Mouse (Mus musculus) c-Kit-negative CD71-positive TER-119-positive erythroid progenitor cells, embryonic 14.5 days (primary cell): ENCODE measurements around the gene Racgap1.

Source experiments
- DNase-seq: peaks from one replicate; pipeline ENCODE4 v3.0.0-alpha.2; 2013; ENCODE audit warnings: low read depth, low spot score

Racgap1 gene

DNA sequence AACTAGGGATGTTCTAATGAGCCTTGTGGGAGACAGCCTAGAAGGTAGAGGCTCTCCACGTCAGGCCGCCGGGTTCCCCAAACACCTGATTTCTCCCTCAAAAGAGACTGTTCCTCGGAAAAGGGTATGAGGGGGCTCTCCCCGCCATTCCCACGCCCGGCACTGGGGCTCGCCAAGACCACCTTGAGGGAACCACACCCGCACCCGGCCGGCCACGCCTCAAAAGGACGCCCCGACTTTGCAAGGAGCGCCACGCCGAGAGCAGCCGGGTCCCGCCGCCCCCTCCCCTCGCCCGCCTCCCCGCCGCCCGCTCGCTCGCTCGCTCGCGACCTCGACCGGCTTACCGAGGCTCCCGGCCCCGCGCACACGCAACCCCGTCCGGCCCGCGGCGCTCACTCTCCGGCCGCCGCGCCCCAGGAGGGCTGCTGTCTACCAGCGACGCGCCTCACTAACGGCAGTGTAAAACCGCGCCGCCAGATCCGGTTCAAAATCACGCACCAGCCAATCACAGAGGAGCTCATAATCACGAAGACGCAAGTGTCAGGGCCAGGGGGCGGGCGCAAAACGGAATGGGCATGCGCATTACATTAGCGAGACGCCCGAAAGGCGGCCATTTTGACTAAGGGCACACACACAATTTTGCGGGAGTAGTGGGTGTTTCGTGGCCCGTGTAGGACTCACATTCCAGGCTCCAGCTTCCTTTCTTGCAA is at the start of gene Racgap1:
Racgap1 (minus strand) TSS at position 494 of the 710 bp plus-strand sequence.
- DNase-seq: peak; percentile 98

DNA sequence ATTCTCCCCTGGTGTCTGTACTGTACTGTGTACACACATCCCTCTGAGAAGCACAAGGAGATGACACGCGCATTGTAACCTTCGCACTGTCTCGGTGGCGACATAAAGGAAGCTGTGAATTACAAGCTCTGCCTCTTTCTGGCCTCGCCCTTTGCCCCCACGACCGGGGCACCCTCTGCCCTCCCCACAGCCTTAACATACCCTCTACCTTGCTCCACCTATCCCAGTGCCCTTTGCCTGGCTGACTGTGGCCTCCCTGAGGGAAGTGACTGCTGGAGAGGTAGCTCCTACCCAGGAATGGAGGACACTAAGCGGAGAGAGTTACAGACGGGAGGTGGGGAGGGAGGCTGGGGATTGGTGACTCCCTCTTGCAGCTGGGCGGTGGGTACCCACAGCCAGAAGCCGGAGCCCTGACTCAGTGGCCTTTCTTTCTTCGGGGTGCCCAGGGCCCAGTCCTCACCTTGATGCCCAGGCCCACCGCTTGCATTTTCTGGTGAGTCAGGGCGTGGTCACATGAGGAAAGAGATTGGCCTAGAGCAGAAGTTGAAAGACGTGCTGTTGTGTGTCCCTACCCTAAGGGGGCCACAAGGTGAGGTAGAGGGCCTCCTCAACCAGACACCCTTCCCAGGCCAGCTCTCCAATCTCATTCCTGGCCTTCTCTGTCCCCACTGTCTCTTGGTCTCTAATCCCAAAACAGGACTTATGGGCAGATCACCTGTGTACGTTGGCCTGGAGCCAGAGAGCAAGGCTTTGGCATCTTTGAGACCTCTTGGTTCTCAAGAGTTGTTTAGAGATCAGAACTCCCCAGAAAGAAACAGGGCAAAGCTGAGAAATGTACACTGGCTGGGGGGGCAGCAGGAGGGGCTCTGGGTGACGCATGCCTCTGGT is 49.0 kb upstream of the Racgap1 start:
- no peak for DNase-seq

DNA sequence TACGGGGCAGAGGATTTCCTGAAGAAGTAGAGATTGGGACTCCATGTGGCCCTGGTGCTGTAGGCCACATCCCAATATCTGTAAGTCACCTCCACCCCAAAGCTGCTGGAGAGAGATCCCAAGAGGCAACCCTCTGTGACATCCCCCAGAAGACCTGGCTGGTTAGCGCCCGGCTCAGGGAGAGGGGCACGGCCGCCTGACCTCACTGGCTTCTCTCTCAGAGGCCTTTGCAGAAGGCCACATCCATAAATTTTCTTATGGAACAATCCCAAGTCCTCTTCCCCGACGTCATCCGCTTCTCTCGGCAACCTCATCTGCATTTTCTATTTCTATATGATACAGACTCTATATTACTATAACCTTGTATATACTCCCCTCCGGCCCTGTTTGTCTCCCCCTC is 48.3 kb upstream of the Racgap1 start:
- no peak for DNase-seq

DNA sequence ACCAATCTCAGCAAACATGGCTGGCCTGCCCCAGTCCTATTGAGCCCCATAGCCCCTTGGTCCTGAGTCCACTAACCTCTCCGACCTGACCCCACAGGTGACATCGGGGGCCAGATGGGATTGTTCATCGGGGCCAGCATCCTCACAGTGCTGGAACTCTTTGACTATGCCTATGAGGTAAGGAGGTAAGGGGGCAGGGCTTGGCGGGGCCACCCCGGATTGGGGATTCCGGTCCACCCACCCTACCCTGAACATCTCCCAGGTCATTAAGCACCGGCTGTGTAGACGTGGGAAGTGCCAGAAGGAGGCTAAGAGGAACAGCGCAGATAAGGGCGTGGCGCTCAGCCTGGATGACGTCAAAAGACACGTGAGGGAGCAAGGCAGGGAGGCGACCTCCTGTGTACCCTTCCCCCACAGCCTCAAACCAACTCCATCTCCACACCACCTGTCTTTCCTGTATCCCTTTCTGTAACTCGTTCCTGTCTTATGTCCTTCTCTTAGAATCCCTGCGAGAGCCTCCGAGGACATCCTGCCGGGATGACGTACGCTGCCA is 47.2 kb upstream of the Racgap1 start:
- no peak for DNase-seq

DNA sequence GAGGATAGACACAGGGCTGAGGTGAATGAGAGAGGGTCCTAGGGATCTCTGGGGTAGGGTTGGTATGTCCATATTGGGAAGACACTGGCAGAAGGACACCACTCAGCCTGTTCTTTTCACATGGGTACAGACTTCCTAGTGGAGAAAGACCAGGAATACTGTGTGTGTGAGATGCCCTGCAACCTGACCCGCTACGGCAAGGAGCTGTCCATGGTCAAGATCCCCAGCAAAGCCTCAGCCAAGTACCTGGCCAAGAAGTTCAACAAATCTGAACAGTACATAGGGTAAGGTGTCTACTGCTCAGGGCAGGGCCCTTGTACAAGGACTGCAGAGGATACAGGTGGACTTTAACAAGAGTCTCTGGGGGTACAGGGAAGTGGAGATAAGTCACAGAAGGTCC is 45.9 kb upstream of the Racgap1 start:
- no peak for DNase-seq

DNA sequence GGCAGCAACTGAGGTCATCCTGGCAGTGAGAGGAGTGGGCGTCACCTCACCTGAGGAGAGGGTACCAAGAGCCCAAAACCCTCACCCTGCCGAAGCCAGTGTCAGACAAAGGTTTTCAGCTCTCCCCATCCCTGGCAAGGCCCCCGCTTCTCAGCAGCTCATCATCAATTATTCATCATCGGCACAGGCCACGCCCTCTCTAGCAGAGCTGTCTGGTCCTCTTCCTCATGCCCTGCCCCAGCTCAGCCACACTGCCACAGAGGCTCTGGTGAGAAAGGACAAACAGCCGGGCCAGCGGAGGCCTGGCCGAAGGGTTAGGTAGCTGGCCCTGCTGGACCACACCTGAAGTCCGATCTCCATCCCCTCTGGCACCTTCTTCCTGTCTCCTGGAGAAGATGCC is 40.5 kb upstream of the Racgap1 start:
- DNase-seq: no peak

DNA sequence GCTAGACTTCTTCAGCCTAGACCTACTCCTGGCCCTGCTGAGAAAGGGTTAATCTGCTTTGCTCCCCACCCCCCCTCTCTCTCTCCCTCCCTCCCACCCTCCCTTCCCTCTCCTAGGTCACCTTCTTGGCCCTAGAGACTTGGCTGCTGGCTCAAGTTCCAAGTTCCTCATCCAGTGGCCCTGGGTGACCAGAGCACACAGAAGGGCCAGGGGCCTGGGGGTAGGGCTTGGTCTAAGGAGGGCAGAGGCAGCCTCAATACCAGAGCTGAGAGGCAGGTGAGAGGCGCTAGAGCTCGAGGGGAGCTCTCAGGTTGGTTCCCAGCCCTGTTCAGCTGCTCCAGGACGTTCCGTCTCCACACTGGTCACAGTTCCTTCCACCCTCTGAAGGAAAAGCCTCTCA is 39.5 kb upstream of the Racgap1 start:
- no peak for DNase-seq

DNA sequence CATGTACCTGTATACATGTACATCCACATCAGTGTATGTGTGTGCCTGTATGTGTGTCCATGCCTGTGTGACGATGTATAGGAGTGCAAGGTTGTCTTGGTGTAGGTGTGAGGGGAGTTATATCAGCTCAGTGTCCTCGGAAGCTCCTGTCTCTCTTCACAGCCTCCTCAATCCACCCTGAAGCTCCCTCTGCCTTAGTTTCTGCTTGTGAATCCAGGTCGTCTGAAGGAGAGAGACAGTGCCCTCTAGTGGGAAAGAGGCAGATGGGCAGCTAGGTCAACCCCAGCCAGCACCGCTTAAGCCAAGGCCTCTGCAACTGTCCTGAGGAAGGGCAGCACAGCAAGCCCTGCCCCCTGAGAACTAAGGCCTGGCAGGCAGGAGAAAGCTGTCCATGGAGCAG is 37.3 kb upstream of the Racgap1 start:
- no peak for DNase-seq

DNA sequence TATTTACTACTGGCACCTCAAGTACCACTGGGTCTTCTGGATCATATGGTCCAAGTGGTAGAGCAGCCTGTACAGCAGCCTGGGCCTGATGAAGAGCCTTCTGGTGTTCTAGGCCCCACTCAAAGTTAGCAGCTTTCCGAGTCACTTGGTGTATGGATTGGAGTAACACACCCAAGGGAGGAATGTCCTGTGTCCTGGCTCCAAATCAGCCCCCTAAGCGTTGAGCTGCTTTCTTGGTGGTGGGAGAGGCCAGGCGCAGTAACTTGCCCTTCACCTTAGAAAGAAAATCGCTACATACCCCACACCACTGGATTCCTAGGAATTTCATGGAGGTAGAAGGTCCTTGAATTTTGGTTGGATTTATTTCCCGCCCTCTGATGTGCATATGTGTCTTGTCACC is 32.7 kb upstream of the Racgap1 start:
- no peak for DNase-seq

DNA sequence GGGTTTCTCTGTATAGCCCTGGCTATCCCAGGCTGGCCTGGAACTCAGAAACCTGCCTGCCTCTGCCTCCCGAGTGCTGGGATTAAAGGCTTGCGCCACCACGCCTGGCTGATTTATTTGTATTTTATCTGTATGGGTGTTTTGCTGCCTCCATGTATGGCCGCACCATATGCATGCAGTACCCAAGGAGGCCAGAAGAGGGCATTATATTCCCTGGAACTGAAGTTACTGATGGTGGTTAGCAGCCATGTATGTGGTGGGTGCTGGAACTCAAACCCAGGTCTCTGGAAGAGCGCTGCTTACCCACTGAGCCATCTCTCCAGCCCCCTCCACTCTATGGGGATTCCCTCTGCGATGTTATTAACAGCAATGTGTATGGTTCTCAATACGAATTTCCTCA is 31.4 kb upstream of the Racgap1 start:
- peak; percentile 38 for DNase-seq

DNA sequence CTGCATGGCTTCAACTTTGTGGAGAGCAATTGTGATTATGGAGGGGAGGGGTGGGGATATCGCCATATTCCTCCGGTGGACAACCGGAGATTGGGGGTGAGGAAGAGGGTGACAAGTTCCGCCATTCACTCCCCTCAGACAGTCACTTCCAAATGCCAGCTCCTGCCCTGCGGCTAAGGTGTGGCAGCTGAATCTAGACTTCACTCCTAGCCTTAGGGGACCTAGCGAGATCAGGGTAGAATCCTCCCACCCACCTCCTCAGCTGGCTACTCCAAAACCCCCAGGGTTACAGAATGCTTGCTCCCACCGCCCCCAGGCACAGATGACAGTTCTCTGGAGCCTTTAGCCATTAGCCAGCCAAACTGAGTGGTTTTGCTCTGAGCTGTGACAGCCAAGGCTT is 27.6 kb upstream of the Racgap1 start:
- DNase-seq: no peak

DNA sequence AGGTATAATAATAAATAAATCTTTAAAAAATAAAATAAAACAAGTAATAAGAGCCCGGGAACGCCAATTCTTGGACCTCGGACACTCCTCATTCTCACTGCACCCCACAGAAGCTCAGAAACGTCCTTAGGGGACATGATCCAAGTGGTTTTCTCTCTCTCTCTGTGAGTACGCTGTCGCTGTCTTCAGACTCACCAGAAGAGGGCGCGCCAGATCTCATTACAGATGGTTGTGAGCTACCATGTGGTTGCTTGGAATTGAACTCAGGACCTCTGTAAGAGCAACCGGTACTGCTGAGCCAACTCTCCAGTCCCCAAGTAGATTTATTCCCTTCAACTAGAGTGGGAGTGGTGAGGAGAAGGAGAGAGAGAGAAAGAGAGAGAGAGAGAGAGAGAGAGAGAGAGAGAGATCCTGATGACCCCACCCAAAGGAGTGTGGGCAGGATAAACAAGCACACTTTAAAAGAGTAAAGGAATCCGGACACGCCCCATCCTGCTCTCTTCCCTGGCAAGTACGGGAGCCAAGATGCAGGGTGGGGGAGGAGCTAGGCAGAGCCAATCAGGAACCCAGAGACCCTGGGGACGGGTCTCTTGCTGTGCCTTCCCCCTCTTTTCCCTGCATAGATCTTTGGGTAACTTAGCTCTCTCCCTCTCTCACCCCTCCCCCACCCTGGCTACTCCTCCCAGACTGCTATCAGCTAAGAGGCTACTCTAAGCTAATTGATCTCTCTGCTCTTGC is 26.8 kb upstream of the Racgap1 start:
- DNase-seq: no peak

DNA sequence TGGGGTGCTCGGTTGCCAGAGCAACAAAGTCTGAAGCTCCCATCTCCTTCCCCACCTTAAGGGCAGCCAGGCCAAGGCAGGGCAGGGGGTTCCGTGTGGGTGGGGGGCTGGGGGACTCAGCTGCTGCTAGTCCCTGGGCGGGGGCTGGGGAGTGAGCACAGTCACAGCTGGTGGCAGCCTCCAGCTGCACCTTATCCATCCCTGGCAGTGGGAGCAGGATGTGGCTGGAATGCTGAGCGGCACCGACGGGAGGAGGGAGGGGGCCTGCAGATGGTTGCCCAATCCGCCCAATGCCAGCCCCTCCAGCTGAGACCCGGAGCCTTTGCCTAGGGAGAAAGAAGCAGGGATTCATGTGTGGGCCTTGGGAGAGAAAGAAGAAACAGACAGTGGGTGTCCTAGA is 25.6 kb upstream of the Racgap1 start:
- no peak for DNase-seq

DNA sequence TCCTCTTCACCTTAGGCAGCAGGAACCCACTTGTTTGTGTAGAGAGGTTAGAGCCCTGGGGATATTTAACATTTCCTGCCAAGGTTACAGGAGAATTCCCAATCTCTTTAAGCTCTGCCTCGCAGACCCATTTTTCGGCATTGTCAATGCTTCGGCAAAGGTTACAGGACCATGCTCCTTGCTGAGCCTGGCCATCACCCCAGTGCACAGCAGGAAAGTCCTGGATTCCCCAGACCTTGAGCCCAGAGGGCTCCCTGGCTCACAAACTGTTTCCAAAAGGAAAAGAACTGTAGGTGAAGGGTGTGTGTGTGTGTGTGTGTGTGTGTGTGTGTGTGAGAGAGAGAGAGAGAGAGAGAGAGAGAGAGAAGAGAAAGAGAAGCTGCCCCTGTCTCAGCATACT is 23.4 kb upstream of the Racgap1 start:
- no peak for DNase-seq

DNA sequence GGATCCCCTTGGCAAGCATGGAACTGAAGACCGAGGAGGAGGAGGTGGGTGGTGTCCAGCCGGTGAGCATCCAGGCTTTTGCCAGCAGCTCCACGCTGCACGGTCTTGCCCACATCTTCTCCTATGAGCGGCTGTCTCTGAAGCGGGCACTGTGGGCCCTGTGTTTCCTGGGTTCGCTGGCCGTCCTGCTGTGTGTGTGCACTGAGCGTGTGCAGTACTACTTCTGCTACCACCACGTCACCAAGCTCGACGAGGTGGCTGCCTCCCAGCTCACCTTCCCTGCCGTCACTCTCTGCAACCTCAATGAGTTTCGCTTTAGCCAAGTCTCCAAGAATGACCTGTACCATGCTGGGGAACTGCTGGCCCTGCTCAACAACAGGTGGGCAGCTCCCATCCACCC is 20.3 kb upstream of the Racgap1 start:
- no peak for DNase-seq

DNA sequence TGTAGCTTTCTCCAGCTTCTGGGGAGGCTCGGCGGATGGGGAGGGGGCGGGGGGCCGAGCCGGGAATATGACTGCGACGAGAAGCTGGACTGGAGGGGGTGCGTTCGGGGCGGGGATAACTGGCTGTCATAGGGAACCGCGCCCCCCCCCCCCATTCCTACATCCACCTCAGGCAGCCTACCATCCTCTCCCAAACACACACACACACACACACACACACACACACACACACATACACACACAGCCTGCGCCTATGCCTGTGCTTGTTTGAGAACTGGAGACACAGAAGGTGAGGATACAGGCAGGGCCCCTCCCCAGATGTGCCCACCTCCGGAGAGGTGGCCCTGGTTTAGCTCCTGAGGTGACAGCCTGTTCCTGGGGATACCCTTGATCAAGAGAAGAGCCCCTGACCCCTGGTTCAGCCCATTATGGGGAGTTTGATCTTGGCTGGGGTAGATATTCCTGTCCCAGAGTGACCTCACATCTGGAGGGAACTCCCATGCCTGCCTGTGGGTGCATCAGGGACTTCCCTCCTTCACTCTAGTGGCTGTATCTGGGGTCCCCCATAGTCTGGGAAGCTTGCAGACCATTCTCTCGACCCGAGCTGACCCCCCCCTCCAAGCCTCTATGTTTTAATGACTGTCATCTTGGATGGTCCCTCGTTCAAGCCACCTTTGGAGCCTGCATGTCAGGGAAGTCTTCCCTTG is 19.7 kb upstream of the Racgap1 start:
- DNase-seq: no peak

DNA sequence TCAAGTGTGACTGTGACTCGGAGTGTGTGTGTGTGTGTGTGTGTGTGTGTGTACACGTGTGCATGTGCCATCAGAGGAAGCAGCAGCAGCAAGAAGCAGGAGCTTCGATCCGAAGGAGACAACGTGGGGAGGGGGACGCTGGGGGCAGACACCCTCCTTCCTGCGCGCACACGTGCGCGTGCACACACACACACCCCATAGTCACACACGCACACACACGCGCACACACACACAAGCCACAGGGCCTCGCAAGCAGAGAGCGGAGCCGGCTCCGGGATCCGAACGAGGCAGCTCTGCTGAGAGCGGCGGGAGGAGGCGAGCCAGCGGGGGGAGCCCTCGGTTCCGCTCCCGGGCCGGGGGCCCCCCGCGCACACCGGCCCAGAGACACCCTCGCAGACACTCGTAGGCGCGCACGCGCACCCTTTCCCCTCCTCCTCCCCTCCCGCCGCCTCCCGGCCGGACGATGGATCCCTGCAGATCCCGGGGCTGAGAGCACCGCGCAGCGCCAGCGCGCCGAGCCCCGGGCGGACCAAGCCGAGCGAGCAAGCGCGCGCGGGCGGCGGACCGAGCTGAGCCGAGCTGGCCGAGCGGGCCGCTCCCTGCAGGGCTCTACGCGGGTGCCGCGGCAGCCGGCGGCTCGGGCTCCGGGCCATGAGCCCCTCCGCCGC is 18.8 kb upstream of the Racgap1 start, which contains the start of gene Asic1:
Asic1 (plus strand) TSS at position 215 of the 668 bp plus-strand sequence.
- no peak for DNase-seq

DNA sequence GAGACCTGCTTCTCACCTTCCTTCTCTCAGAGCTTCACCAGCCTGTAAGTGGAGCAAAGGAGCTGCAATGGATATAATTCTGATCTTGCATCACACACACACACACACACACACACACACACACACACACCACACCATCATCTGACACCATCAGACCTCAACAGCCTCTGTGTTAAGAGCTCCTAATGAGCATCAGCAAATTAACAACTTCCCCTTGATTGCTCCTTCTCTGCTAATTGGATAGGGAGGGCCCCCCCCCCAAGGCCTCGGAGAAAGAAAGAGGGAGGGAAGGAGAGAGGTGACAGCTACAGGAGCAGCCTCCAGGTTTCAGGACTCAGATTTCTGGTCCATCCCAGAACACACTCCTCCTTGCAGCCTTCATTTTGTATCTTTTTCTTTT is 17.9 kb upstream of the Racgap1 start:
- DNase-seq: no peak

DNA sequence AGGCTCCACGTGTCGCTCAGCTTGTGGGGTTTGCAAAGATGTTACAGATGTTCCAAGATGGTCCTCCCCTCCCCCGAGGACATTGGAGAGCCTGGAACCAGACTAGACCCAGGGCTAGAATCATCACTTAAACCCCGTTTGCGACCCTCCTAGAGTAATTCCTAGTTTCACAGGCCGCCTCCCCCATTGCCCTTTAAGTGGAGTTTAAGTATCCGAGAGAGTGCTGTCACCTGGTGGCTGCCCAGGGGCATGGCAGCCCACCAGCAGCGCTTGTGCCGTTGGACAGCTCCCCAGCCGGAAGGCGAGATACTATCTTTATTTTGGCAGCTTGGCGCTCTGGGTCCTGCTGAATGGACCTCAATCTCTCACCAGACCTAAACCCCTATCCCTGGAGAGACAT is 17.4 kb upstream of the Racgap1 start:
- no peak for DNase-seq

DNA sequence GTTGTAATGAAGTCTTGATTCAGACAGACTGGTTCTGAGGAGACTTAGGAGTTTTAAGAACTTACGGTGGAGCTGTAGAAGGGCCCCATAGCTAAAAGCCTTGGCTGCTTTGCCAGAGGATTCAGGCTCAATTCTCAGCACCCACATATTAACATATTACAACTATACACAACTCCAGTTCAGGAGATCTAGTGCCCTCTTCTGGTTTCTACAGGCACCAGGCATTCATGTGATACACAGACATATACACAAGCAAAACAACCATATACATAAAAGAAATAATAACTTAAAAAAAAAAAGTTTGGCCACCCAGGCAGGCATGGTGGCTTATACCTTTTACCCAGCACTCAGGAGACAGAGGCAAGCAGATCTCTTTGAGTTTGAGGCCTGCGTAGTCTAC is 16.1 kb upstream of the Racgap1 start:
- DNase-seq: no peak
